Mouse (Mus musculus) stomach, postnatal 0 days (tissue): ENCODE data around the gene Bcor.

Source experiments
- CTCF ChIP-seq: IDR thresholded peaks from 2 replicates; pipeline ENCODE4 v1.5.1; 2016; ENCODE audit warnings: antibody characterized with exemption, low read depth, mild to moderate bottlenecking, moderate library complexity
- EP300 ChIP-seq: optimal IDR thresholded peaks from 2 replicates; pipeline ENCODE3; 2016; ENCODE audit warnings: antibody characterized with exemption

DNA sequence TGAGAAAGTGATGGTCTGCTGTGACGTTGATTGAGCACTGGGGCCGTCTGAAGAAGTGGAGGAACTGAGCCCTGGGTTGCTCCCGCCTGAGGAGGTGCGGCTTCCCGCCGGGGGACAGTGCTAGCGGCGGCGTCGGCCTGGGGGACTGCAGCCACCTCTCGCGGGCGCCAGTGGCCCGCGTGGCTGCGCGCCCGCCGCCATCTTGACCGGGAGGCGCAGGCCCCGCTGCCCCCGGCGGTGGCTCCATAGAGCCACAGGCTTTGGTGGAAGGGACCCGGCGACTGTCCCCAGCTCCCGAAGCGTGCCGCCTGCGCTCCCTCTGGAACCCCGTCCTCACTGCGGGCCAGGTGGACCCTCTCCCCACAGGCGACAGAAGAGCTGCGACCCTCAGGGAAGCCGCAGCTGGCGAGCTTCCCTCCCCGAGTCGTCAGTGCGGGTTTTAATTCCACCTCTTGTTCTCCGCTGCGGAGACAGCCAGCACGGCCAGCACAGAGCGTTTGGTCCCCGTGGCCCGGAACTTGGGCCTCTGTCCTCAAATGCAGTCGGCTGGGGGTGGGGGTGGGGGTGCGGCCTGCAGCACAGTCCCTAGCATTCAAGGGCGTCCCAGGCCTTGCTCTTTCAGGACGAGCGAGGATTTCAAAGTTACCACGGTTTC lies 19.9 kb downstream of the Bcor start:
- TF ChIP-seq CTCF (0 out of 2 replicates have a peak, but pooled peaks have one; percentile 7), EP300 (no peak)
